Mouse (Mus musculus) hindbrain, embryonic 13.5 days (tissue): ENCODE data around the gene Gpr45. TPM values are rescaled to one million over a fixed set of nuclear protein-coding genes. Genes with fewer than 3 reads are reported as not detected.
"Not testable (repeated sequence)": the region's sequence is repeated elsewhere in the genome, so short reads cannot be mapped to it uniquely, and the experiment has no call there.

ENCODE experiments used
- ATAC-seq: fragments of 200-750 bp; cut with Nextera tagmentation; 2 replicates; pipeline ENCODE4 v1.8.0; 2017; ENCODE audit warnings: moderate TSS enrichment; ENCODE audit not compliant: low FRiP score
- H3K27ac ChIP-seq: fragments of 300-500 bp; sonication (generic); 2 replicates; pipeline ENCODE4 v1.5.1; 2015; ENCODE audit warnings: inconsistent platforms, mild to moderate bottlenecking, moderate library complexity
- H3K27me3 ChIP-seq: fragments of 300-500 bp; sonication (generic); 2 replicates; pipeline ENCODE4 v1.6.1; 2015; ENCODE audit warnings: mild to moderate bottlenecking, inconsistent platforms
- H3K36me3 ChIP-seq: fragments of 300-500 bp; sonication (generic); 2 replicates; pipeline ENCODE4 v1.6.1; 2015; ENCODE audit warnings: mild to moderate bottlenecking, inconsistent platforms
- H3K4me1 ChIP-seq: fragments of 300-500 bp; sonication (generic); replicated peaks from 2 replicates; pipeline ENCODE4 v1.6.1; 2015; ENCODE audit warnings: inconsistent platforms
- H3K4me2 ChIP-seq: fragments of 300-500 bp; sonication (generic); 2 replicates; pipeline ENCODE4 v1.6.1; 2015; ENCODE audit warnings: inconsistent platforms, mild to moderate bottlenecking, moderate library complexity
- H3K4me3 ChIP-seq: fragments of 300-500 bp; sonication (generic); 2 replicates; pipeline ENCODE4 v1.5.1; 2015; ENCODE audit warnings: mild to moderate bottlenecking, inconsistent platforms
- H3K9ac ChIP-seq: fragments of 300-500 bp; sonication (generic); 2 replicates; pipeline ENCODE4 v1.6.1; 2015; ENCODE audit warnings: mild to moderate bottlenecking, inconsistent platforms
- H3K9me3 ChIP-seq: fragments of 300-500 bp; sonication (generic); 2 replicates; pipeline ENCODE4 v1.6.1; 2016; ENCODE audit warnings: inconsistent platforms
- WGBS: fragments of 180-500 bp; shearing (Covaris S2); methylation state at CpG from one replicate; pipeline ENCODE4 v1.1.7; 2015; 5-methylcytosine and 5-hydroxymethylcytosine counted together
- polyA plus RNA-seq: library from polyadenylated mRNA; unstranded; fragments of >200 nt; fragmentation: Nextera tagmentation; extraction: Ambion mirVana; gene quantifications from 2 replicates; pipeline ENCODE4 v1.2.1, GENCODE M21; 2015

The Gpr45 gene
- polyA plus RNA-seq, 1 experiment from 2014 or later: 16.6 TPM

DNA sequence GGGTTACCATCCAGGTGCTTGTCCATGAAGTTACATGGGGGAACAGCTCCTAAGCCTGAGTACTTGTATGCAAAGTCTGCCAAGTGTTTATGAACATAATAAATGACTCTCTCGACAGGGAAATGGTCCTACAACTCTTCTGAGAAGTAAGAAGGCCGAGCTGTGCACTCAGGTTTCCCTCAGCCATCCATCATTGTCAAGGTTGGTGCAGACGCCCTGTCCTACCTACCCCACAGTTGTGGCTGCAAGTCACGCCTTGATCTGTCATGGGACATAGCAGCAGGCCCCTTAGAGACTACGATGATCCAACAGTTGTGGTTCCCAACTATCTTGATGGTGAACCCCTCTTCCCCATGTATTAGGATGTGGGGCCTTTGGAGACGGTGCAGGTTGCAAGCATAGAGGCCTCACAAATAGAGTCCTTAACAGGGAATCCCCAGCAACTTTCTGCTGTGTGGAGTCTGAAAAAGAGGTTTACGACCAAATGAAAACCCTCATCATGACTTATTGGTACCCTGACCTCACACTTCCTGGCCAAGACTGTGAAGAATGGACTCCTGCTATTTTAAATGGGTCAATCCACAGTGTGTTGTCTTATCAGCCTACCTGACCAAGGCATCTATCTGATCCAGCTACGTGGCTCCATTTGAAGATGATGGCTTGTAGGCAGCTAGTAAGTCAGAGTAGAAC is 30.6 kb downstream of the Gpr45 start:
- peaks cover 16% of the 10 kb centered on the region for H3K36me3 ChIP-seq
- no peak overlapping the region for H3K9ac ChIP-seq
- H3K4me2 ChIP-seq: no peak overlapping the region
- H3K9me3 ChIP-seq: no peaks in the 10 kb centered on the region
- H3K27ac ChIP-seq: no peak overlapping the region
- H3K27me3 ChIP-seq: no peaks in the 10 kb centered on the region
- H3K4me1 ChIP-seq: no peaks in the 10 kb centered on the region
- H3K4me3 ChIP-seq: no peak overlapping the region
- ATAC-seq: no peak
- WGBS: 83% methylated on average over 8 of the region's 8 CpGs

DNA sequence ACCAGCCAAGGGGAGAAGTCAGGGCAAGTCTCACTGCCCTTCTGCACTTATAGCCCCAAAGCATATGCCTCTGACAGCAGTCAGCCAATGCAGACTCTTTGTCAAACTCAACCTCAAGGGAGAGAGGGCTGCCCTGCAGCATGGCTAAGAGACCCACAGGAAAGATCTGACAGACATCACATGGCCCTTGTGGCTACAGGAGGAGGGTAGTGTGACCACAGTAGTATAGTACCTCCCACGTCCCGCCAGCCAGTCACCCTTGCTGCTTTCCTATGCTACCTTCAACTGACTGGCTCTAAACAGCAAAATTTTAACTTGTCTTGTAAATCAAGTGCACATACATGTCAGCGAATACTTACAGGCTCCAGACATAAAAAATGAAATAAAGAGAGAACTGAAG is 31.4 kb downstream of the Gpr45 start:
- no peak for ATAC-seq
- Histone ChIP-seq H3K4me2 (no peak overlapping the region), H3K36me3 (peaks cover 16% of the 10 kb centered on the region), H3K9me3 (no peaks in the 10 kb centered on the region), H3K4me1 (no peaks in the 10 kb centered on the region), H3K9ac (no peak overlapping the region), H3K27ac (no peak overlapping the region), H3K4me3 (no peak overlapping the region), H3K27me3 (no peaks in the 10 kb centered on the region)
- WGBS: 91% methylated on average over 3 of the region's 3 CpGs

DNA sequence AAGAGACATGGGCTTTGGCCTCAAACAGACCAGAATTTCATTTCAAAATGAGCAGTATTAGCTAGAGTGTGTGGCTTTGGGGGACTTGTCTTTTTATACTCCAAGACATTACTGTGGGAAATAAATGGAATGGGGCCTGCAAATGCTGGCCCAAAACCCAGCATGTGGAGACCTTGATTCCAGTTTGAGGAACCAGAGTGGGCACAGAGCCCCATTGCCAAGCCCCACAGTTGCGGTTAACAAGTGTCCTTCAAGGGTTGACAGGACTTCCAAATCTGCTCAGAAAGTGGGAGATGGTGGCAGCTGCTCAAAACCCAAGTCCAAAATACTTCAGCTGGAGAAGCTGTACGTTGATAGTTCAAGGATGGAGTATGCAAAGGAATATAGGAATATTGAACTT is 36.3 kb downstream of the Gpr45 start:
- Histone ChIP-seq H3K27me3 (no peaks in the 10 kb centered on the region), H3K36me3 (peaks cover 20% of the 10 kb centered on the region), H3K4me3 (no peak overlapping the region), H3K4me1 (no peaks in the 10 kb centered on the region), H3K9me3 (0 out of 2 replicates have a peak, but pooled peaks cover 3% of the 10 kb centered on the region), H3K9ac (no peak overlapping the region), H3K27ac (no peak overlapping the region), H3K4me2 (no peak overlapping the region)
- 88% methylated on average over 2 of the region's 2 CpGs for WGBS
- ATAC-seq: no peak

- H3K9me3 ChIP-seq: no peaks in the 10 kb centered on the region
- H3K27me3 ChIP-seq: 0 out of 2 replicates have a peak, but pooled peaks cover 4% of the 10 kb centered on the region
- WGBS: 18% methylated on average over 13 of the region's 13 CpGs
- no peaks in the 10 kb centered on the region for H3K36me3 ChIP-seq
- peak overlapping the region; percentile 82 for H3K27ac ChIP-seq
- peak; percentile 94 for ATAC-seq
- H3K4me1 ChIP-seq: peaks cover 16% of the 10 kb centered on the region
- peak overlapping the region; percentile 50 for H3K4me2 ChIP-seq
- H3K9ac ChIP-seq: peak overlapping the region; percentile 51; the same call in 1 of the 2 replicates
- peak overlapping the region; percentile 21 for H3K4me3 ChIP-seq
Measured at GRCm38 (mm10) chr1:43006051-43006514, 53.4 kb downstream of the Gpr45 start.

DNA sequence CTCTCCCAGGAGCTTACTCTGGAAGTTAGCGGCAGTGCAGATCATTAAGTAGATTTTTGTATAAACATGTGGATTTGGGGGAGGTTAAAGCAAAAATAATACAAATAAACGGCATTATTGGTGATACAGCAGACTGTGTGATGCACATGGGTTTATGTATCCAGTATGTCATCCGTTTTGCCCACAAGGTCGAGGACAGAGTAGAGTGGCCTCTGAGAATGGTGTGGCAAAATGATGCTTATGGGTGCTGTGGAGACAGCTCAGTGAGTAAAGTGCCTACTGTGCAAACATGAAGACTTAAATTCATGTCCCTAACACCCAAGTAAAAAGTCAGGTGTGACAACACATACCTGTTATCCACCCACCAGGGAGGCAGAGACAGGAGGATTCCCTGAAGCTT is 53.9 kb downstream of the Gpr45 start:
- Histone ChIP-seq H3K27ac (peak overlapping the region; percentile 82), H3K9ac (peak overlapping the region; percentile 51; the same call in 1 of the 2 replicates), H3K4me1 (peaks cover 16% of the 10 kb centered on the region), H3K4me2 (peak overlapping the region; percentile 50), H3K9me3 (no peaks in the 10 kb centered on the region), H3K27me3 (0 out of 2 replicates have a peak, but pooled peaks cover 4% of the 10 kb centered on the region), H3K36me3 (no peaks in the 10 kb centered on the region), H3K4me3 (peak overlapping the region; percentile 21)
- peak; percentile 62 for ATAC-seq
- WGBS: 69% methylated on average over 4 of the region's 4 CpGs

- Histone ChIP-seq H3K4me2 (no peak overlapping the region), H3K27ac (no peak overlapping the region), H3K36me3 (no peaks in the 10 kb centered on the region), H3K9ac (no peak overlapping the region), H3K4me3 (no peak overlapping the region), H3K4me1 (peaks cover 13% of the 10 kb centered on the region), H3K9me3 (no peaks in the 10 kb centered on the region), H3K27me3 (0 out of 2 replicates have a peak, but pooled peaks cover 4% of the 10 kb centered on the region)
- WGBS: 91% methylated on average over 4 of the region's 4 CpGs
- no peak for ATAC-seq
Measured at GRCm38 (mm10) chr1:43010461-43010860, 57.8 kb downstream of the Gpr45 start.

DNA sequence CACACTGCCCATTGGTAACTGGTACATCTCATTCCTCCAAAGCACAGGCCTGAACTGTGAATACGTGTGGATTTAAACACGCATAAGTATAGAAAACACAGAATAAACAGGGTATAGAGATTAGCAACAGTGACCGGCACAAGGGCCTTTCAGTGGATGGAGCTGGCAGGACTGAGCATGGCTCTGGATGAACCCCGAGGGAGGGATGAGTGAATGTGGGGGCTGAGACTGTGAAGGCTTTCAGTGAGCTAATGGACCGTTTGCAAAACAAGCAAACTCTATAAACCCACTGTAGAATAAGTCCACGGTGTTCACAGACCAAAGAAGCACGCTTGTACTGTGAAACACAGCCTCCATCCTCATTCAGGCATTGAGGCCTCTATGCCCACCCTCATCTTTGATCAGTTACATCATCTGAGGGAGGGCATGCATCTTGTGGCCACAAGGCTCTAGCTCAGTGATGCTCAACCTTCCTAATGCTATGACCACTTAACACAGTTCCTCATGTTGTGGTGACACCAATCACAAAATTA is 62.5 kb downstream of the Gpr45 start:
- 89% methylated on average over 7 of the region's 7 CpGs for WGBS
- H3K27ac ChIP-seq, H3K4me2 ChIP-seq, H3K27me3 ChIP-seq, ATAC-seq, H3K9me3 ChIP-seq, H3K36me3 ChIP-seq, H3K4me1 ChIP-seq, H3K9ac ChIP-seq, H3K4me3 ChIP-seq: not testable (repeated sequence)

DNA sequence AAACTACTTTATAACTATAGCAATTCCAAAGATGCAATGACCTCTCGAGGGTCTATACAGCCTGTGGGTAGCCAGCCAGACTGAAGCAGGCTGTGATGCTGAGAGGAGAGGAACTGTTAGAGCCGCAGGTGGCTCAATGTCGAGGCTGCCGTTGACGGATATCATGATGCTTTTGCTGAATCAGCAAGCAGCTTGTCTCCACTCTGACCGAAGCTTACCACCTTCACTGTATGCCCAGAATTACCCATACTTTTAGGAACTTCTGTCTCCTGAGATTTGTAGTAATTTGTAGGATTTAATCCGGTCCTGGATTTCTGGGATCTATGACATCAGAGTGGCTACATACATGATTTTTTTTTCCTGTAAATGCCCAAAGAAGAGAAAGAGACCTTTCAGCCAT is 83.3 kb downstream of the Gpr45 start:
- Histone ChIP-seq H3K36me3 (peaks cover 27% of the 10 kb centered on the region), H3K9me3 (no peaks in the 10 kb centered on the region), H3K4me2 (no peak overlapping the region), H3K27me3 (no peaks in the 10 kb centered on the region), H3K4me1 (peaks cover 4% of the 10 kb centered on the region), H3K9ac (no peak overlapping the region), H3K4me3 (no peak overlapping the region), H3K27ac (no peak overlapping the region)
- ATAC-seq: no peak
- WGBS: 88% methylated on average over 7 of the region's 7 CpGs

DNA sequence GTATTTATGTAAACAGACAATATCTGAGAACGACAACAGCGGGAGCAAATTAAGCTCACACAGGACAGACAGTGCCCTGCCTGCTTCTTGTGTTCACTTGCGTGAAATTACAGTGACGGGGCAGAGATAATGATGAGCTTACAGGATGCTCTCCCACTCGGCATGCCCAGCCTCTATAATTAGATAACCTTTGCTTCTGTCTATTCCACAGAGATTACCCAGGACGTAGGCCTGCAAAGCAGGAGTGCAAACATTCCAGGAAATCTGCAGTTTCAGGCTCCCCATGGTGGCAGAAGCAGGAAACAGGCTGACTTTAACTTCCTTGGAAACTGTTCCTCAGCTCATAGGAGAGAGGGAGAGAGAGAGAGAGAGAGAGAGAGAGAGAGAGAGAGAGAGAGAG is 89.6 kb downstream of the Gpr45 start:
- Histone ChIP-seq H3K4me1 (peaks cover 29% of the 10 kb centered on the region), H3K27me3 (no peaks in the 10 kb centered on the region), H3K9ac (peak overlapping the region; percentile 46; the same call in 1 of the 2 replicates), H3K36me3 (no peaks in the 10 kb centered on the region), H3K27ac (peak overlapping the region; percentile 30; the same call in 1 of the 2 replicates), H3K4me3 (no peak overlapping the region), H3K9me3 (no peaks in the 10 kb centered on the region), H3K4me2 (no peak overlapping the region)
- ATAC-seq: no peak
- WGBS: 42% methylated on average over 6 of the region's 6 CpGs

DNA sequence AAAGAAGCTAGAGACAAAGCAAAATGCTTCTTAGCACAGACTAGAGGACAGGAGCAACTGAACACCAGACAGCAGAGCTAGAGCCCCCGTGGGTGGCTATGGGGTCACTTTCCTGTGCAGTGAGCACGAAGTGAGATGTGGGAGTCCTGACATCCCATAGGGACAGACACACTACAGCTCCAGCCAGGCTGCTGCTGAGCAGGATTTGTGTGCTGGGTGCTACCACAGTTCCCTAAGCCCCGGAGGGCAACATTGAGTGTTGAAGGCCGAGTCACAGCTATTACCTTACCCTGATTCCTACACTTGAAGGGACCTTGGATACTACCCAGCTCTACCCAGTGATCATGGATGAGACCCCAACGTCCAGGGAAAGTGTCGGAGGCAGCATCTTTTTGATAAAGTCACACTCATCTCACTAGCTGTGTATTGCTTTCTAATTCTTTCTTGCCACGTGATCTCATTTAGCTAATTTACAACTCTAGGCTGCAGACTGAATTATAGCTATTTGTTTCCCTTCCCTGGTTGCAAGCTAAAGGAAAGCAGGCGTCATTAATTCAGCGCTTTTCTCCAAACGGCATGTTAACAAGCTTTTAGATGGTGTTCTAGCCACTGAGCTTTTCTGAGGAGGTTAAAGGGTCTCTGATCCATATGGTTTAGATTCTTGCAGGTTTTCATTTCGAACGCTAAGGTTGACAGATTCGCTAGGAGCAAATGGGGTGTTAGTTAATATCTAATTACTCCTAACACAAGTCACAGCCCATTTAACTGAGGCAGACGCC is 92.7 kb downstream of the Gpr45 start:
- 61% methylated on average over 14 of the region's 14 CpGs for WGBS
- Histone ChIP-seq H3K4me3 (no peak overlapping the region), H3K36me3 (peaks cover 22% of the 10 kb centered on the region), H3K9me3 (no peaks in the 10 kb centered on the region), H3K27ac (peak overlapping the region; percentile 64), H3K27me3 (no peaks in the 10 kb centered on the region), H3K4me1 (peaks cover 36% of the 10 kb centered on the region), H3K9ac (no peak overlapping the region), H3K4me2 (no peak overlapping the region)
- 0 out of 2 replicates have a peak, but pooled peaks have one; percentile 24 for ATAC-seq

DNA sequence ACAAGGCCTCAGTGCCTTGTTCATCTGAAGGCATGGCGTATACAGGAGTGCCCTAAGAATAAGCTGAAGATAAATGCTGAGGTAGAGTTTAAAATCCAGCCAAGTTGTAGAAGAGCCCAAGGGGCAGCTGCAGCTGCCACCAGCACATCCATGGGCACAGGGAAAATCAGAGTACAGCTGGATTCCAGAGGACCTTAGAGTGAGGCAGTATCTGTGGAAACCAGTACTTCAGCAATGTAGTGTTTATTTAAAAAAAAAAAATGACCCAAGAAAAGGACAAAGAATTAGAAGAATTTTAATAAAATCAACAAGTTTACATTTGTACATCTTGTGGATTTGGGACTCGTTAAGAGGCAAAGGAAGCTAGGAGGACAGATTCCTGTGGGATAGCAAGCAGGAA is 94.3 kb downstream of the Gpr45 start:
- Histone ChIP-seq H3K4me2 (no peak overlapping the region), H3K36me3 (peaks cover 38% of the 10 kb centered on the region), H3K4me3 (no peak overlapping the region), H3K27me3 (no peaks in the 10 kb centered on the region), H3K27ac (no peak overlapping the region), H3K9ac (no peak overlapping the region), H3K9me3 (no peaks in the 10 kb centered on the region), H3K4me1 (peaks cover 22% of the 10 kb centered on the region)
- WGBS: 95% methylated on average over 2 of the region's 2 CpGs
- ATAC-seq: no peak

DNA sequence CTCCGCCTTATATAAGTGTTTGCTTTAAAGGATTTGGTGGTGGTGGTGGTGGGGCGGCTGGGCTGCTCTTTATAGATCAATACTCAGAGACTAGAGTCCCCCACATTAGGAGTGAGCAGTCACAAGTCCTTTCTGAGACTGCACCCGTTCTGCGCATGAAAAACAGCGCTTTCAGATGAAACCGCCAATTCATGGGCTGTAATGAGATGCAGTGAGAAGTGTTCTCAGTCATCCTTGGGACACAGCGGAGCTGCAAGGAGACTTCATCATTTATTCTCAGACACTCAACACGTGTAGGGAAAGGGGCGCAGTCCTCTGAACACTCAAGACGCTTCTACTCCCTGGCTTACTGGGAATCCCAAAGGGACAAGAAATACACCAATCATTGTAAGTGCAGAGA is 95.1 kb downstream of the Gpr45 start:
- Histone ChIP-seq H3K4me2 (no peak overlapping the region), H3K27me3 (no peaks in the 10 kb centered on the region), H3K4me1 (peaks cover 18% of the 10 kb centered on the region), H3K27ac (no peak overlapping the region), H3K36me3 (peaks cover 44% of the 10 kb centered on the region), H3K9me3 (no peaks in the 10 kb centered on the region), H3K9ac (no peak overlapping the region), H3K4me3 (no peak overlapping the region)
- no peak; the same call in 1 of the 2 replicates for ATAC-seq
- 70% methylated on average over 10 of the region's 10 CpGs for WGBS
